Mouse (Mus musculus): ENCODE data around the gene Shc1. TPM values are rescaled to one million over a fixed set of nuclear protein-coding genes. Genes with fewer than 3 reads are reported as not detected.

Shc1 gene
- total and polyA plus RNA-seq, 3 experiments: 23.1 to 40.6 (median 32.3) TPM

GRCm38 (mm10) chr3:89384331-89385076 is 33.7 kb upstream of the Shc1 start:
- peak overlapping the region in 1 of 3 experiments; percentile 63 for H3K4me3 ChIP-seq (replicated peaks in 1 of 3; ENCODE audit: low read depth in 2 of 3, low read length in 2 of 3, poor library complexity in 1 of 3)
- H3K9me3 ChIP-seq (replicated peaks; ENCODE audit: low read length): no peaks in the 10 kb centered on the region
- peaks cover 35 to 53% of the 10 kb centered on the region in 2 experiments for H3K36me3 ChIP-seq (replicated peaks in 1 of 2; ENCODE audit: control insufficient read depth in 1 of 2, insufficient read depth in 1 of 2, low read length in 1 of 2)
- H3K4me2 ChIP-seq (ENCODE audit: insufficient read depth, low read depth, poor library complexity, severe bottlenecking): peak overlapping the region; percentile 79
- H3K27ac ChIP-seq (ENCODE audit: insufficient read depth, low read depth): peak overlapping the region; percentile 99; the same call in 1 of the 2 replicates
- TF ChIP-seq ZKSCAN1 (IDR thresholded peaks at IDR 0.05; ENCODE audit: borderline replicate concordance, low read depth, low read length) (no peak), RCOR1 (conservative IDR thresholded peaks at IDR 0.05; ENCODE audit: low read depth, low read length) (no peak), MAFK (IDR thresholded peaks at IDR 0.05; ENCODE audit: insufficient replicate concordance, low read length) (no peak), MAZ (IDR thresholded peaks at IDR 0.05; ENCODE audit: low read depth, low read length) (no peak), HCFC1 (IDR thresholded peaks at IDR 0.05; ENCODE audit: low read depth, low read length) (no peak), ZMIZ1 (IDR thresholded peaks at IDR 0.05; ENCODE audit: low read depth, low read length) (no peak), CHD1 (IDR thresholded peaks at IDR 0.05; ENCODE audit: low read depth, low read length) (no peak), KAT2A (IDR thresholded peaks at IDR 0.05; ENCODE audit: insufficient replicate concordance, low read length) (no peak), MAX (IDR thresholded peaks at IDR 0.05; ENCODE audit: low read length) (no peak), ZC3H11A (IDR thresholded peaks at IDR 0.05; ENCODE audit: low read depth, low read length) (no peak), MEF2A (IDR thresholded peaks at IDR 0.05; ENCODE audit: borderline replicate concordance, low read depth, low read length) (no peak), POLR2AphosphoS2 (IDR thresholded peaks at IDR 0.05; ENCODE audit: low read depth, low read length) (no peak; the same call in 1 of the 2 replicates), UBTF (IDR thresholded peaks at IDR 0.05; ENCODE audit: low read depth, low read length) (no peak; the same call in 1 of the 2 replicates), GABPA (IDR thresholded peaks at IDR 0.05; ENCODE audit: insufficient replicate concordance, low read depth, low read length) (no peak), USF2 (conservative IDR thresholded peaks at IDR 0.05; ENCODE audit: low read depth, low read length) (no peak), POLR2A (IDR thresholded peaks at IDR 0.05; ENCODE audit: low read depth, low read length) (no peak), MXI1 (IDR thresholded peaks at IDR 0.05; ENCODE audit: low read depth, low read length) (no peak), ELF1 (IDR thresholded peaks at IDR 0.05; ENCODE audit: low read depth, low read length) (no peak), PAX5 (IDR thresholded peaks at IDR 0.05; ENCODE audit: low read length) (no peak)
- no peak for DNase-seq (ENCODE audit: extremely low read depth)
- peaks cover 27 to 95% of the 10 kb centered on the region in 2 experiments for H3K4me1 ChIP-seq (ENCODE audit: control insufficient read depth in 1 of 2, insufficient read depth in 2 of 2)
- H3K9ac ChIP-seq (ENCODE audit: insufficient read depth, low read depth): peak overlapping the region; percentile 73
- dilution Hi-C loops (cut with MboI; ENCODE audit: extremely low pct_ligation_motif_present, extremely low pct_unique_long_range_greater_than_20kb, low sequenced_read_pairs) (no loop called here), in situ Hi-C loops (cut with MboI; ENCODE audit: low pct_ligation_motif_present, low pct_unique_long_range_greater_than_20kb, low sequenced_read_pairs) (no loop called here)
- H3K27me3 ChIP-seq (replicated peaks): no peaks in the 10 kb centered on the region
- H3K79me2 ChIP-seq (replicated peaks; ENCODE audit: control insufficient read depth, extremely low read depth, insufficient read depth, poor library complexity, severe bottlenecking): peaks cover 57% of the 10 kb centered on the region

GRCm38 (mm10) chr3:89385451-89385850 is 32.8 kb upstream of the Shc1 start:
- Histone ChIP-seq H3K4me1 (ENCODE audit: control insufficient read depth in 1 of 2, insufficient read depth in 2 of 2) (peaks cover 20 to 95% of the 10 kb centered on the region in 2 experiments), H3K27me3 (replicated peaks) (no peaks in the 10 kb centered on the region), H3K27ac (ENCODE audit: insufficient read depth, low read depth) (peak overlapping the region; percentile 99), H3K4me2 (ENCODE audit: insufficient read depth, low read depth, poor library complexity, severe bottlenecking) (peak overlapping the region; percentile 79), H3K4me3 (replicated peaks in 1 of 3; ENCODE audit: low read depth in 2 of 3, low read length in 2 of 3, poor library complexity in 1 of 3) (peak overlapping the region; percentile 63 to 71 (median 64)), H3K36me3 (replicated peaks in 1 of 2; ENCODE audit: control insufficient read depth in 1 of 2, insufficient read depth in 1 of 2, low read length in 1 of 2) (peaks cover 25 to 44% of the 10 kb centered on the region in 2 experiments), H3K79me2 (replicated peaks; ENCODE audit: control insufficient read depth, extremely low read depth, insufficient read depth, poor library complexity, severe bottlenecking) (peaks cover 57% of the 10 kb centered on the region), H3K9me3 (replicated peaks; ENCODE audit: low read length) (no peaks in the 10 kb centered on the region), H3K9ac (ENCODE audit: insufficient read depth, low read depth) (peak overlapping the region; percentile 73)
- TF ChIP-seq POLR2A (IDR thresholded peaks at IDR 0.05; ENCODE audit: low read depth, low read length) (0 out of 2 replicates have a peak, but pooled peaks have one; percentile 15), TCF12 (IDR thresholded peaks at IDR 0.05; ENCODE audit: low read depth, low read length) (peak; percentile 43), POLR2AphosphoS2 (IDR thresholded peaks at IDR 0.05; ENCODE audit: low read depth, low read length) (no peak), ETS1 (conservative IDR thresholded peaks at IDR 0.05; ENCODE audit: low read depth, low read length) (0 out of 2 replicates have a peak, but pooled peaks have one; percentile 2), JUND (conservative IDR thresholded peaks at IDR 0.05; ENCODE audit: low read depth, low read length) (no peak), CHD2 (IDR thresholded peaks at IDR 0.05; ENCODE audit: low read length) (peak; percentile 82), ELF1 (IDR thresholded peaks at IDR 0.05; ENCODE audit: low read depth, low read length) (peak; percentile 35; the same call in 1 of the 2 replicates), NRF1 (IDR thresholded peaks at IDR 0.05; ENCODE audit: low read depth, low read length) (no peak), E2F4 (IDR thresholded peaks at IDR 0.05; ENCODE audit: insufficient replicate concordance, low read depth, low read length) (no peak), IRF4 (IDR thresholded peaks at IDR 0.05; ENCODE audit: low read depth, low read length) (peak; percentile 40; the same call in 1 of the 2 replicates), MAZ (IDR thresholded peaks at IDR 0.05; ENCODE audit: low read depth, low read length) (peak; percentile 70; the same call in 1 of the 2 replicates), RCOR1 (conservative IDR thresholded peaks at IDR 0.05; ENCODE audit: low read depth, low read length) (no peak), ZMIZ1 (IDR thresholded peaks at IDR 0.05; ENCODE audit: low read depth, low read length) (no peak), MYC (IDR thresholded peaks at IDR 0.05; ENCODE audit: low read depth, low read length) (0 out of 2 replicates have a peak, but pooled peaks have one; percentile 22)
- DNase-seq (ENCODE audit: extremely low read depth): no peak
- dilution Hi-C loops (cut with MboI; ENCODE audit: extremely low pct_ligation_motif_present, extremely low pct_unique_long_range_greater_than_20kb, low sequenced_read_pairs) (no loop called here), in situ Hi-C loops (cut with MboI; ENCODE audit: low pct_ligation_motif_present, low pct_unique_long_range_greater_than_20kb, low sequenced_read_pairs) (no loop called here)
